Mouse (Mus musculus) right cerebral cortex, postnatal 4 days (tissue): ENCODE data around the gene Olfr1508.
"Not testable (repeated sequence)": the region's sequence is repeated elsewhere in the genome, so short reads cannot be mapped to it uniquely, and the experiment has no call there.

ENCODE experiments used
- DNase-seq: peaks from one replicate; pipeline ENCODE4 v3.0.0-alpha.2; 2022

The Olfr1508 gene

DNA sequence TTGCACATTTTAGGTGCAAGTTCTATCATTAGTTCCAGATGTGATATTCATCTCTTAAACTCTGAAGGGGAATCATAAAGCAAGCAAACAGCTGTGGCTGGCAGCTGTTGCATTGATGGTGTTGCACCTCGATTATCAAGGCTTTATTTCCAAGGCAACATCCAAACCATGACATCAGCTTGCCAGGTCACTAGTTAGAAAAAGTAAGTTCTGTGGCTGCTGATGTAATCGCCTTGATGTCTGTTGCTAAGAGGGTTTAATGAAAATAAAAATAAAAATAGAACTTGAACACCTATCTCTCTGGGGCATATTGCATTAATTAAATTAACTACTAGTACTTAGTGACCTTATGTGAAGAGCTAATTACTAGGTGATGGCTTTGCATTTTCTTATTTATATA is at the start of gene Olfr1508:
Gene Olfr1508, minus strand, starts transcription at position 101 of the 400 bp plus-strand sequence.
- no peak for DNase-seq

DNA sequence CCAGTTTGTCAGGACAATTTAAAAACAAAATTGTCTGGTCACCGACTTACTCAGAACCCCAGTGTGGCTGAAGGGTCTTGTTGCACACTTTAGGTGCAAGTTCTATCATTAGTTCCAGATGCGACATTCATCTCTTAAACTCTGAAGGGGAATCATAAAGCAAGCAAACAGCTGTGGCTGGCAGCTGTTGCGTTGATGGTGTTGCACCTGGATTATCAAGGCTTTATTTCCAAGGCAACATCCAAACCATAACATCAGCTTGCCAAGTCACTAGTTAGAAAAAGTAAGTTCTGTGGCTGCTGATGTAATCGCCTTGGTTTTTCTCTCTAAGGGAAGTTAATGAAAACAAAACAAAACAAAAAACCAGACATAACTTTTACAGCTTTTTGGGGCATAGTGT is 28.2 kb upstream of the Olfr1508 start, which contains the start of gene Olfr1507:
Gene Olfr1507, minus strand, starts transcription at position 234 of the 400 bp plus-strand sequence.
- DNase-seq, result no peak

DNA sequence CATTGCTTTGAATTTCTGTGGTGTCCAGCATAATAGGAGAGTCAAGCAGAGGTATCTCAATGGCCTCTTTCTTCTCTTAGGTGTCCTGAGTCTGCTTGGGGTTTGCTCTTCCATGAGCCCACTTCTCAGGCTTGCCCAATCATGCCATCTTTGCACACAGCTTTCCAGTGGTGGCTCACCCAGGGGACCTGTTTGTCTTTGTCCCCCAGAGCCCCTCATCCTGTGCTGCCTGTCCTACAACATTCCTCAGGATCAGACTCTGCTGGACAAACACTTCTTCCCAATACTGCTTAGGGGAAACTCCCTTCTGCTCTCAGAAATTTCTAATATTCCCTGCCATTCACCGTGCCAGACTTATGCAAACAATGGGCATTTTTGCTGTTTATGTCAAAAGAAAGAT is 1.6 kb downstream of the Olfr1508 start:
- DNase-seq, result no peak

GRCm38 (mm10) chr14:52461928-52462327 is 5.4 kb downstream of the Olfr1508 start:
- DNase-seq, result no peak

- DNase-seq, result no peak
Measured at GRCm38 (mm10) chr14:52451138-52451537, 16.2 kb downstream of the Olfr1508 start.

GRCm38 (mm10) chr14:52442690-52443089 is 24.6 kb downstream of the Olfr1508 start, which contains the start of gene Olfr1509:
TSS of gene Olfr1509 (plus strand) at chr14:52442990.
- no peak for DNase-seq

- no peak for DNase-seq
Measured at GRCm38 (mm10) chr14:52427686-52428085, 39.6 kb downstream of the Olfr1508 start.

DNA sequence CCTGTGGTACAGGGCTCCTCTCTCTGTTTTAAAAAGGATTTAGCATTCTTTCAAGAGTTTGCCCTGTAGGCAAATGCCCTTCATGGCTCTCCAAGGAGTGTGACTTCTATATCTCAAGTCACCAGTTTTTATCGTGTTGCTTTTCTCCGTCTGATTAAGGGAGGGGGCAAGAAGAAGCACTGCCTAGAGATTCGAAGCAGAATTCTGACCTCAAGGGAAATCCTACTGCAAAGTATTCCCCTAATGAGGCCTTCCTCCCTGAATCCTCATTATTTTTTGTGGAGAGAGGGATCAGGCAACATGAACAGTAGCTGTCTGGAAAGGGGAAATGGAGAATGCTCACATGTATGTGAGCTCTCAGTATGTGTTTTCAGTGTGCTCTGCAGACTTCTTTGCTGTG is 53.0 kb downstream of the Olfr1508 start, which contains the start of gene Olfr1510:
Gene Olfr1510, minus strand, starts transcription at position 101 of the 400 bp plus-strand sequence.
- DNase-seq, result no peak

GRCm38 (mm10) chr14:52410142-52410919 is 57.0 kb downstream of the Olfr1508 start:
- not testable (repeated sequence) for DNase-seq
